Mouse (Mus musculus) thymus, postnatal 0 days (tissue): Measurements from ENCODE around the gene Fxyd7. TPM values are rescaled to one million over a fixed set of nuclear protein-coding genes. Genes with fewer than 3 reads are reported as not detected.

Experiments used
- DNase-seq: peaks from one replicate; pipeline ENCODE4 v3.0.0-alpha.2; 2015; ENCODE audit warnings: low spot score
- polyA plus RNA-seq: library from polyadenylated mRNA; unstranded; fragments of >200 nt; fragmentation: Nextera tagmentation; extraction: Ambion mirVana; gene quantifications from 2 replicates; pipeline ENCODE4 v1.2.1, GENCODE M21; 2015

Gene Fxyd7
- polyA plus RNA-seq: 0.35 and 0.48 TPM in 2 replicates

GRCm38 (mm10) chr7:31051321-31052021 is at the start of gene Fxyd7:
TSS of gene Fxyd7 (minus strand) at chr7:31051467.
- DNase-seq: peak; percentile 40

GRCm38 (mm10) chr7:31100786-31101185 is 49.5 kb upstream of the Fxyd7 start:
- no peak for DNase-seq

GRCm38 (mm10) chr7:31099612-31099982 is 48.3 kb upstream of the Fxyd7 start:
- no peak for DNase-seq

- DNase-seq: no peak
Observed at GRCm38 (mm10) chr7:31098697-31099611, 47.7 kb upstream of the Fxyd7 start.

GRCm38 (mm10) chr7:31097583-31098248 is 46.4 kb upstream of the Fxyd7 start:
- DNase-seq: peak; percentile 93

- no peak for DNase-seq
Observed at GRCm38 (mm10) chr7:31096892-31097564, 45.8 kb upstream of the Fxyd7 start.

- DNase-seq: peak; percentile 61
Observed at GRCm38 (mm10) chr7:31094774-31095501, 43.7 kb upstream of the Fxyd7 start.

GRCm38 (mm10) chr7:31089721-31090120 is 38.5 kb upstream of the Fxyd7 start:
- DNase-seq: peak; percentile 61

GRCm38 (mm10) chr7:31088206-31088605 is 36.9 kb upstream of the Fxyd7 start:
- no peak for DNase-seq

- DNase-seq: peak; percentile 23
Observed at GRCm38 (mm10) chr7:31087262-31087661, 36.0 kb upstream of the Fxyd7 start.

GRCm38 (mm10) chr7:31086175-31086755 is 35.0 kb upstream of the Fxyd7 start:
- DNase-seq: no peak

- DNase-seq: no peak
Observed at GRCm38 (mm10) chr7:31085171-31085570, 33.9 kb upstream of the Fxyd7 start.

- no peak for DNase-seq
Observed at GRCm38 (mm10) chr7:31084140-31084539, 32.9 kb upstream of the Fxyd7 start.

- DNase-seq: no peak
Observed at GRCm38 (mm10) chr7:31082831-31083588, 31.7 kb upstream of the Fxyd7 start.

- DNase-seq: no peak
Observed at GRCm38 (mm10) chr7:31082106-31082505, 30.8 kb upstream of the Fxyd7 start.

- no peak for DNase-seq
Observed at GRCm38 (mm10) chr7:31081106-31081505, 29.8 kb upstream of the Fxyd7 start.

- no peak for DNase-seq
Observed at GRCm38 (mm10) chr7:31080611-31081010, 29.3 kb upstream of the Fxyd7 start.

GRCm38 (mm10) chr7:31079670-31080069 is 28.4 kb upstream of the Fxyd7 start:
- no peak for DNase-seq

GRCm38 (mm10) chr7:31077885-31078445 is 26.7 kb upstream of the Fxyd7 start:
- DNase-seq: peak; percentile 54
